Mouse (Mus musculus): ENCODE results near the gene Cd4. TPM values are rescaled to one million over a fixed set of nuclear protein-coding genes. Genes with fewer than 3 reads are reported as not detected.

Gene Cd4
- total and polyA plus RNA-seq, 3 experiments = 0.26 to 1.6 (median 0.34) TPM

DNA sequence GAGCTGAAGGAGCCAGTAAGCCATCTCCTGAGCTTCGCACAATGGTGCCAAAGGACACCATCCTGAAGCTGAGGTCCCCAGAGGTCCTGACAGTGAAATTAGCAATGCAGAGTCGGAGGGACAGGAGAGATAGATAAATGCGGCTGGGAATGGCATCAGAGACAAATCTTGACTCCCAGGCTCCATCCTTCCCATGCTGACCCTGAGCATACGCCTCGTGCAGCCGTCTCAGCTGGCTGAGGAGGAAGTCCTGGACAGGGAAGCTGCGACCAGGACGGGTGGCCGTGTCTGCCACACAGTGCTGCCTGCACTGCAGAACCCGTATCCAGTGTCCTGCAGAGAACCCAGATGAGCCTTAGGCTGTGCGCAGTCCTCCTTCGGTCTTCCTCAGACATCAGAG lies 33.4 kb downstream of the Cd4 start:
- dilution Hi-C loops (cut with MboI; ENCODE audit: extremely low pct_ligation_motif_present, extremely low pct_unique_long_range_greater_than_20kb, low sequenced_read_pairs) = no loop called here

DNA sequence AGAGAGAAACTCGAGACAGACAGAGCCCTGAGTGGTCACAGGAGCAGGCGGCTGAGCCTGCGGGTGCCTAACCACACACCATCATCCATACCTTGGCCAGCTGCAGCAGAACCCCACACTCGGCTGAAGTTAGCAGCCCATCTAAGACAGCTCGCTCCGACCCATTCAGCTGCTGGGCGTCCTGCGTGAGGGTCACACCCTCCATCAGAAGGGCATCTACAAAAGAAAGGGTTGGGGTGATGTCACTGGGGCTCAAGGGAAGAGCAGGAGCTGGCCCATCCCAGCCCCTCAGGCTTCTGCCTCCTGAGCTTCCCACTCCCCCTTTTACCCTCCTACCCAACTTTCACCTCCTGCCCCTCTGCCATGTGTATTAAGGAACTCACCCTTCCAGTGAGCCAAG lies 37.5 kb downstream of the Cd4 start:
- no peak for TF ChIP-seq MXI1 (IDR thresholded peaks at IDR 0.05; ENCODE audit: low read depth, low read length)
- TF ChIP-seq IRF4 (IDR thresholded peaks at IDR 0.05; ENCODE audit: low read depth, low read length) = no peak
- no peak for TF ChIP-seq NRF1 (IDR thresholded peaks at IDR 0.05; ENCODE audit: low read depth, low read length)
- no peak for TF ChIP-seq TBP (conservative IDR thresholded peaks at IDR 0.05; ENCODE audit: low read depth, low read length)
- TF ChIP-seq MAZ (IDR thresholded peaks at IDR 0.05; ENCODE audit: low read depth, low read length) = no peak
- no peak for TF ChIP-seq MAX (IDR thresholded peaks at IDR 0.05; ENCODE audit: low read length)
- TF ChIP-seq SMC3 (IDR thresholded peaks at IDR 0.05; ENCODE audit: low read depth, low read length) = no peak
- TF ChIP-seq CHD2 (IDR thresholded peaks at IDR 0.05; ENCODE audit: low read length) = no peak
- no peak for TF ChIP-seq RCOR1 (conservative IDR thresholded peaks at IDR 0.05; ENCODE audit: low read depth, low read length)
- no peak for TF ChIP-seq MYC (IDR thresholded peaks at IDR 0.05; ENCODE audit: low read depth, low read length)
- no peak for TF ChIP-seq ZKSCAN1 (IDR thresholded peaks at IDR 0.05; ENCODE audit: borderline replicate concordance, low read depth, low read length)
- TF ChIP-seq JUND (conservative IDR thresholded peaks at IDR 0.05; ENCODE audit: low read depth, low read length) = no peak
- no peak for TF ChIP-seq ZC3H11A (IDR thresholded peaks at IDR 0.05; ENCODE audit: low read depth, low read length)
- no peak for TF ChIP-seq ETS1 (conservative IDR thresholded peaks at IDR 0.05; ENCODE audit: low read depth, low read length)
- TF ChIP-seq USF1 (IDR thresholded peaks at IDR 0.05; ENCODE audit: low read depth, low read length) = no peak
- Histone ChIP-seq H3K27ac (ENCODE audit: insufficient read depth, low read depth) (no peak overlapping the region), H3K9ac (ENCODE audit: insufficient read depth, low read depth) (no peak overlapping the region), H3K9me3 (replicated peaks; ENCODE audit: low read length) (no peaks in the 10 kb centered on the region), H3K79me2 (replicated peaks; ENCODE audit: control insufficient read depth, extremely low read depth, insufficient read depth, poor library complexity, severe bottlenecking) (no peaks in the 10 kb centered on the region), H3K4me3 (replicated peaks in 1 of 3; ENCODE audit: low read depth in 2 of 3, low read length in 2 of 3, poor library complexity in 1 of 3) (no peak overlapping the region), H3K4me1 (ENCODE audit: control insufficient read depth in 1 of 2, insufficient read depth in 2 of 2) (peaks cover 0 to 4% of the 10 kb centered on the region in 2 experiments; a peak in 2 of 4 replicates), H3K4me2 (ENCODE audit: insufficient read depth, low read depth, poor library complexity, severe bottlenecking) (no peak overlapping the region), H3K36me3 (replicated peaks in 1 of 2; ENCODE audit: control insufficient read depth in 1 of 2, insufficient read depth in 1 of 2, low read length in 1 of 2) (no peaks in the 10 kb centered on the region), H3K27me3 (replicated peaks) (peaks cover 48% of the 10 kb centered on the region)
- in situ Hi-C loops (cut with MboI; ENCODE audit: low pct_ligation_motif_present, low pct_unique_long_range_greater_than_20kb, low sequenced_read_pairs) = loop anchor here (25.0 kb wide), 1 partner anchor 187 kb away; the partner anchor contains the start of genes Acrbp and Ing4
- no peak for DNase-seq (ENCODE audit: extremely low read depth)
- dilution Hi-C loops (cut with MboI; ENCODE audit: extremely low pct_ligation_motif_present, extremely low pct_unique_long_range_greater_than_20kb, low sequenced_read_pairs) = no loop called here

More for the DNA sequence above, 33.4 kb downstream of the Cd4 start:
- no peak for DNase-seq (ENCODE audit: extremely low read depth)
- H3K4me2 ChIP-seq (ENCODE audit: insufficient read depth, low read depth, poor library complexity, severe bottlenecking) = no peak overlapping the region
- H3K79me2 ChIP-seq (replicated peaks; ENCODE audit: control insufficient read depth, extremely low read depth, insufficient read depth, poor library complexity, severe bottlenecking) = no peaks in the 10 kb centered on the region
- no peak for TF ChIP-seq ZNF384 (IDR thresholded peaks at IDR 0.05; ENCODE audit: low read depth, low read length)
- TF ChIP-seq MEF2A (IDR thresholded peaks at IDR 0.05; ENCODE audit: borderline replicate concordance, low read depth, low read length) = no peak
- TF ChIP-seq ETS1 (conservative IDR thresholded peaks at IDR 0.05; ENCODE audit: low read depth, low read length) = no peak
- no peak for TF ChIP-seq CHD2 (IDR thresholded peaks at IDR 0.05; ENCODE audit: low read length)
- no peak for TF ChIP-seq SIN3A (IDR thresholded peaks at IDR 0.05; ENCODE audit: low read length)
- no peak for TF ChIP-seq MYC (IDR thresholded peaks at IDR 0.05; ENCODE audit: low read depth, low read length)
- no peak for TF ChIP-seq CHD1 (IDR thresholded peaks at IDR 0.05; ENCODE audit: low read depth, low read length)
- no peak for TF ChIP-seq MAX (IDR thresholded peaks at IDR 0.05; ENCODE audit: low read length)
- TF ChIP-seq KAT2A (IDR thresholded peaks at IDR 0.05; ENCODE audit: insufficient replicate concordance, low read length) = no peak
- TF ChIP-seq ZKSCAN1 (IDR thresholded peaks at IDR 0.05; ENCODE audit: borderline replicate concordance, low read depth, low read length) = no peak
- TF ChIP-seq SMC3 (IDR thresholded peaks at IDR 0.05; ENCODE audit: low read depth, low read length) = no peak
- TF ChIP-seq CTCF (conservative IDR thresholded peaks at IDR 0.05 in 1 of 2, IDR thresholded peaks at IDR 0.05 in 1 of 2; ENCODE audit: low read depth in 2 of 2, low read length in 2 of 2) = no peak
- no peak for TF ChIP-seq NRF1 (IDR thresholded peaks at IDR 0.05; ENCODE audit: low read depth, low read length)
- TF ChIP-seq NELFE (IDR thresholded peaks at IDR 0.05; ENCODE audit: low read depth, low read length) = no peak
- no peak for TF ChIP-seq IRF4 (IDR thresholded peaks at IDR 0.05; ENCODE audit: low read depth, low read length)
- no peak for TF ChIP-seq RAD21 (IDR thresholded peaks at IDR 0.05; ENCODE audit: low read depth, low read length)
- TF ChIP-seq TBP (conservative IDR thresholded peaks at IDR 0.05; ENCODE audit: low read depth, low read length) = no peak
- no peak for TF ChIP-seq TCF12 (IDR thresholded peaks at IDR 0.05; ENCODE audit: low read depth, low read length)
- TF ChIP-seq RCOR1 (conservative IDR thresholded peaks at IDR 0.05; ENCODE audit: low read depth, low read length) = no peak
- no peak for TF ChIP-seq ELF1 (IDR thresholded peaks at IDR 0.05; ENCODE audit: low read depth, low read length)
- no peak overlapping the region for H3K27ac ChIP-seq (ENCODE audit: insufficient read depth, low read depth)
- peaks cover 44% of the 10 kb centered on the region for H3K27me3 ChIP-seq (replicated peaks)
- H3K9ac ChIP-seq (ENCODE audit: insufficient read depth, low read depth) = no peak overlapping the region
- in situ Hi-C loops (cut with MboI; ENCODE audit: low pct_ligation_motif_present, low pct_unique_long_range_greater_than_20kb, low sequenced_read_pairs) = loop anchor here (25.0 kb wide), 1 partner anchor 183 kb away; the partner anchor contains the start of genes Acrbp and Ing4
- peaks cover 0 to 6% of the 10 kb centered on the region in 2 experiments; a peak in 2 of 4 replicates for H3K4me1 ChIP-seq (ENCODE audit: control insufficient read depth in 1 of 2, insufficient read depth in 2 of 2)
- H3K9me3 ChIP-seq (replicated peaks; ENCODE audit: low read length) = no peaks in the 10 kb centered on the region
- H3K36me3 ChIP-seq (replicated peaks in 1 of 2; ENCODE audit: control insufficient read depth in 1 of 2, insufficient read depth in 1 of 2, low read length in 1 of 2) = no peaks in the 10 kb centered on the region
- no peak overlapping the region for H3K4me3 ChIP-seq (replicated peaks in 1 of 3; ENCODE audit: low read depth in 2 of 3, low read length in 2 of 3, poor library complexity in 1 of 3)
